Mouse (Mus musculus): ENCODE results near the gene Clhc1.

Gene Clhc1

DNA sequence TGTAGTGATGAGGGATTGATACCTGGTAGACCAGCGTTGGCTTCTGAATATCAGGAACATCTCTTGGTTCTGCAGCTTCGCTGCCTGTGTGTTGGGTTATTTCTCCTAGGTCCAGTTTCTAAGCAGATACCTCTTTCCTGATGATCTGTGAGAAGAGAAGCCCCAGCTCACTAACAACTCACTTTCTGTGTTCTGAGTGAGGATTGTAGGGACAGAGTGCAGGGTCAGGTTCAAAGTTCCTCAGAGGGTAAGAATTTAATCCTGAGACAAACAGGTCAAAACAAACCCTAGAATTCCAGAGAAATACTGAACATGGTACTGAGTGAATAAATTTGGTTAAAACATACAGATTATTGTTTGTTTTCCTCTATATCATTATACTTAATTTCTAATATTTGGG, 15.7 kb downstream of the Clhc1 start:
- DNase-seq (ENCODE audit: low spot score): no peak

DNA sequence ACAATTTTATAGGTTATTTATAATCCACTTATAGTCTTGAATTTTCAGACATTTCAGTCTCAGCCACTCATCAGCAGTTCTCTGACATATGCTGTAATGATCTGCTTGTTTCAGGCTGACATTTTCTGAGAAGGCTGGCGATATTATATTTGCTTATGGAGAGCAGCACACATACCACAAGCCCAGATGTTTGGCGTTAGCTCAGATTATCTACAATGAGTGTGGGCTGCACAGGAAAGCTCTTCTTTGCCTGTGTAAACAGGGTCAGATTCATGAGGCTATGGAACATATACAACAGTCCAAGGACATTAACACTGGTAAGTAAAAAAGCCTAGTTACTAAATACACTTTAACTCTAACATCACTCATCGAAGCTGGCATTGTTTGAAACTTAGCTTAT, 23.8 kb downstream of the Clhc1 start:
- no peak for DNase-seq (ENCODE audit: low spot score)

DNA sequence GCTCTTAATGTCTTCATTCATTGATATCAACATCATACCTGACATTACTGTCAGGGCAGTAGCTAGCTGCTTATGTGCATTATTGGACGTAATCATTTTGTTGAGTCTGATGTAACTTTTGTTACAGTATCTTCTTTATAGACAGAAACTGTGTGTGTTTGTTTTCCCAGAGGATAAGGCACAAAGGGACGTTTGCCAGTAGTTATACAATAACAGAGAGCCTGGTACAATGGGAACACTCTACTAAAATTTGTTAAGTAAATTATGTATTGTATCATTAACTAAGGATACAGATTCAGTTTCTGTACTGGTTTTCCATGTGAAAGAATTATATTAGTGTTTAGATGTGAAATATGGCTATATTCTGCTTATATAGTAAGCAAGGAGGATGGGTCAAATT, 24.9 kb downstream of the Clhc1 start:
- no peak for DNase-seq (ENCODE audit: low spot score)

DNA sequence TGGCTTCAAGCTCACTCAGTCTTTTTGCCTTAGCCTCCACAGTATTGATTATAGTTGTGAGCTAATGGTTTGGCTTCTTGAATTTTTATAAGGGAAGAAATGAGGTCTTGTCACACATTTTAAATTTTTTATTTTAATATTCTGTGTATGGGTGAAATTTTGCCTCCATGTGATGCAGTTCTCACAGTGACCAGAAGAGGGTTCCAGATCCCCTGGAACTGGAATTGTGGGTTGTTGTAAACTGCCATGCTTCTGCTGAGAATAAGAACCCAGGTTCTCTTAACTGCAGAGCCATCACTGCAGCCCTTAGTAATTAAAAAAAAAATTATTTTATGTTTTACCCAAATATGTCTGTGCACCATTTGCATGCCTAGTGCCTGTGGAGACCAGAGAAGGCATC, 31.9 kb downstream of the Clhc1 start:
- no peak for DNase-seq (ENCODE audit: low spot score)

GRCm38 (mm10) chr11:29595217-29595616, 47.5 kb downstream of the Clhc1 start:
- no peak for DNase-seq (ENCODE audit: low spot score)

GRCm38 (mm10) chr11:29597159-29597558, 49.4 kb downstream of the Clhc1 start:
- DNase-seq (ENCODE audit: low spot score): no peak

- no peak for DNase-seq (ENCODE audit: low spot score)
Measured at GRCm38 (mm10) chr11:29599000-29599399, 51.2 kb downstream of the Clhc1 start.

- no peak for DNase-seq (ENCODE audit: low spot score)
Measured at GRCm38 (mm10) chr11:29603581-29603980, 55.8 kb downstream of the Clhc1 start.

- DNase-seq (ENCODE audit: low spot score): no peak
Measured at GRCm38 (mm10) chr11:29607465-29607990, 59.8 kb downstream of the Clhc1 start.

GRCm38 (mm10) chr11:29609756-29610468, 62.2 kb downstream of the Clhc1 start:
- DNase-seq (ENCODE audit: low spot score): no peak

DNA sequence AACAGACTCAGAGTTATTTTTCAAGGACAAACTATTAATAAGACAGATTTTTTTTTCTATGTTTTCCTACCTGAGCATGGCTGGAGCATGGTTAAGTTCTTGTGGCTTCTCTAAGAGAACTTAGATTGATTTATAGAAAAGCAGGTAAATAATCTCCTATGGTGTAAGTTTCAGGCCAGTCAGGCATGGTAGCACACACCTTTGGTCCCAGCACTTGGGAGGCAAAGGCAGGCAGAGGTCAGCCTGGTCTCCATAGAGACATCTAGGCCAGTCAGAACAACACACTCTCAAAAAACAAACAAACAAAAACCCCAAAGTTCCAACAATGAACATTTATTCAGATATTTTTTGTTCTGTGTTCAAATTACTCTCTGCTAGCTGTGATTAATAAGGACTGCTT, 64.3 kb downstream of the Clhc1 start:
- no peak for DNase-seq (ENCODE audit: low spot score)

DNA sequence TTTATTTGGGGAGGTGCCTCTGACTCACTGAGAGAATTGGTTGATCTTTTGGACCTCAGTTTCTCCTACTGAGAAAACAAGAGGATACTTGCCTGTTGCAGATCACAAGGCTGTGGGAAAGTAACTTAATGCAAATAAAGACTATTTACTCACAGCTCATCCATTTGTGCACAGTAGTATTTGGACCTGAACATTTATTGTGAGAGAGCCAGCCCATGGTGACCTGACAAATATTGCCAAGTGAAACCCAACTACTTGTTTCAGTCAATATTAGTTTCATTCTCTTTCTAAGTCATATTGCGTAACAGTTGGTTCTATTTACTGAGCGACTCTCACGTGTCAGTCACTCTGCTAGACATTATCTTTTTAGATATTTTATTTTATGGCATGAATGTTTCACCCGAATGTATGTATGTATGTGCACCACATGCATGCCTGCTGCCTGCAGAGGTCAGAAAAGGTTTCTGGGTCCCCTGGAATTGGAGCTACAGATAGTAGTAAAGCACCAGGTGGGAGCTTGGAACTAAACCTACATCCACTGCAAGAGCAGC, 65.5 kb downstream of the Clhc1 start:
- DNase-seq (ENCODE audit: low spot score): no peak

- DNase-seq (ENCODE audit: low spot score): no peak
Measured at GRCm38 (mm10) chr11:29614217-29614924, 66.6 kb downstream of the Clhc1 start.

- no peak for DNase-seq (ENCODE audit: low spot score)
Measured at GRCm38 (mm10) chr11:29622030-29622790, 74.5 kb downstream of the Clhc1 start.

DNA sequence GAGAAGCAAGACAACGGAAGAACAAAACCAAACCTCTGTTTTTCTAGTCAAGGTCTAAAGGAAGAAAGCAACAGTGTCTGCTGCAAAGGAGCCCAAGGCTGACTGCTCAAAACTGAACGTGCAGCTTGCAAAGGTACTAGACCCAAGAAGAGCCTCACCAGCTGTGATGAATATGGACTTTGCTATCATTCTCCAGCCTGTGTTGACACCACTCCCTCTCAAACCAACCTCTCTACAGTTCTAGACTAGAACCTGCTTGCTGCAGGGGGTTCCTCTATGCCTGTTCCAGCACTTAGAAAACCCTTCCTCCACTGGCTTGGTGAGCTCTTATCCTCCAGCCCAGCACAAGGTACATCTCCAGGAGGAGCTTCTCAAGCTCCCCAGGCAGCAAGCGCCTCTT, 75.6 kb downstream of the Clhc1 start:
- DNase-seq (ENCODE audit: low spot score): no peak

GRCm38 (mm10) chr11:29626541-29626940, 78.8 kb downstream of the Clhc1 start:
- DNase-seq (ENCODE audit: low spot score): no peak

DNA sequence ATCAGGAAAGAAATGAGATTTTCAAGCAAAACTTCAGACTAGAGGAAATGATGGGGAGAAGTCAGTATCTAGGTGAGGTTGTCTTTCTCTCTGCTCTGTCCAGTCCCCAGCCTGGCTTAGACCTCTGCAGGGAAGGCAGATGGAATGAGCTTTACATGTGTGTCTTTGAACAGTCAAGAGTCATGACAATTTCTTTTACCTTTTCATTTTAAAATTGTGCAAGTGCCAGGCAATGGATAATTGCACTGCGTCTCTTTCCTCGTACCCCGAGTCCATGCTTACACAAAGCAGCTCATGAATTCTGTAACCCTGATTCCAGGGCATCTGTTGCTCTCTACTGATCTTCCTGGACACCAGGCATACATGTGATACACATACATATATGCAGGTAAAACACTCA, 80.0 kb downstream of the Clhc1 start:
- DNase-seq (ENCODE audit: low spot score): no peak
